Mouse (Mus musculus): ENCODE results near the gene Slc16a9.

The Slc16a9 gene

GRCm38 (mm10) chr10:70250354-70250753, 5.5 kb downstream of the Slc16a9 start:
- DNase-seq (ENCODE audit: low spot score in 2 of 2), result no peak

GRCm38 (mm10) chr10:70250766-70251165, 5.9 kb downstream of the Slc16a9 start:
- DNase-seq (ENCODE audit: low spot score in 2 of 2), result peak in 1 of 2 experiments; percentile 13

DNA sequence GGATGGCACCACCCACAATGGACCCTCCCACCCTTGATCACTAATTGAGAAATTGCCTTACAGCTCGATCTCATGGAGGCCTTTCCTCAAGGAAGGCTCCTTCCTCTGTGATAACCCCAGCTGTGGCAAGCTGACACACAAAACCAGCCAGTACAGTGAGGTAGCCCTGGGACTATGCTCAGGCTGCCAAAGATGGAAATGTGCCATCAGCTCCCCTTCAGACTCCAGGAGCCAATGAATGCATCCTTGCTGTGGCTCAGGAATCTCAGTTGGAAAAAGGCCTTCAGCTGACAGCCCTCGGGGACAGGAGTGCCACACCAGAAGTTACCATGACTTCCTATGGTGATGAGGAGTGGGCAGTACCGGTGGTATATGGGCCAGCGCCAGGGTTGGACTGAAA, 9.8 kb downstream of the Slc16a9 start:
- no peak for DNase-seq (ENCODE audit: low spot score in 2 of 2)

- no peak for DNase-seq (ENCODE audit: low spot score in 2 of 2)
These were observed 10.8 kb downstream of the Slc16a9 start for GRCm38 (mm10) chr10:70255601-70256210.

DNA sequence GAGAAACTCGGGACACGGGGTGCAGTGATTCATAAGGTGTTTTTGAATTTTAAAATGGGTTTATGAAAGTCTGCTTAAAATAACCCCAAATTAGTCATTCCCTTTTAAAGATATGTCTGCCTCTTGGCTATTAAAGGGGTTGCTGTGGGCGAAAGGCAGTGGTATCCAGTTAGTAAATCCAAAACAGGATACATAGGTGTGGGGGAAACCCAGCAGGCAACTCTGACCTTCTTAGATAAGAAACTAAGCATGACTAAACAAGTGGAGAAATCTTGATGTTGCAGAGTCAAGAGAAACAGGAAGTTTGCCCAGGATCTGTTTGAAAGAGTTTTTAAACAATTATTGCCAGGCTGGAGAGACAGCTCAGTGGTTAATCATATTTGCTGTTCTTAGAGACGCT, 12.1 kb downstream of the Slc16a9 start:
- no peak for DNase-seq (ENCODE audit: low spot score in 2 of 2)

DNA sequence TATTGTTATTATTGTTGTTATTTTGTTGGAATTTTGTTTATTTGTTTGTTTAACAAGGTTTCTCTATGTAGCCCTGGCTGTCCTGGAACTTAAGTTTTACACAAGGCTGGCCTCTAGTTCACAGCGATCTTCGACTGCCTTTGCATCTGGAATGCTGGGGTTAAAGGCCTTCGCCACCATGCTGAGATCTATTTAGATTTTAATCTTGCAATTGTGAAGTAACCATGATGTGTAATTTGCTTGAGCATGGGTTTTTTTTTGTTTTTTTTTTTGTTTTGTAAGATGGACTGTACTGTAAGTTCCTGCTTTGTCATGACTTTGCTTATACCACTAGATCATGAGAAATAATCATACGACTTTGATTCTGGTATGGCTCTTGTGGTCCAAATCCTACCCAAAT, 16.0 kb downstream of the Slc16a9 start:
- no peak for DNase-seq (ENCODE audit: low spot score in 2 of 2)

DNA sequence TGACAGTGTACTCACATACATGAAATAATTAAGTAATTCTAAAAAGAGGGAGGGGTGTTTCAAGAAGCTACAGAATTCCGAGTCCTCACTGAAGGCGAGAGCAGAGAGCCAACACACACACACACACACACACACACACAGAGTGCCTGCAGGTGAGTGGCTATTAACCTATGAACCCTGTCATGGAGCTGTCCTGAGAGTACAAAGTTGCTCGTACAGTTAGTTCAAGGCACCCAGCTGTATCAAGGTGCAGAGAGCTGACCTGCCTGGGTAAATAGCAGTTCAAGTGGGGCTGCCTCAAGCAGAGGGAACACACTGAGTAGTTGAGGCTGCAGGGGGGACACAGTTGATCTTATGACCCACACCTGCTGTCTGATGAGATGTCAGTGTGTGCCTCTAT, 17.2 kb downstream of the Slc16a9 start:
- no peak for DNase-seq (ENCODE audit: low spot score in 2 of 2)

DNA sequence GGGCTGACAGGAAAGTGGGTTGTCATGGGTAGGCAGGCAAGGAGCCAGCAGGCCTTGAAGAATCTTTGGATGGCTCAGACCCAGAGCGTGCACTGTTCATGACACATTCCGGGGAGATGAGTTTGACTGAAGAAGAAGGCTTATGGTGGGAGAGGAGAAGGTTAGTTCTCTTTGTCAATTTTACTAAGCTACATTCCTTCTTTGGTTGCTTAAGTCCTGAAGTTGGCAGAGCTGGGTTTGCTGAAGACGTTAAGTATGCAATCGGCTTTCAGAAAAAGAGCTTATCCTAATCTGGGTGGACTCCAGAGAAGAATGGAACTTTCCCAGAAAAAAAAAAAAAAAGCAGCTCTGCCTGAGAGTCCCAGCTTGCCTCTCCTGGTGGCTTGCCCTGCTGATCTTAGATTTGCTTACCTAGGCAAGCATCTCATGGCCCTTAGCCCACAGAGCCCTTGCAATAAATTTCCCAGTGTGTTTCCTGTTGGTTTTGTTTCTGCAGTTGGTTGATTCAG, 18.8 kb downstream of the Slc16a9 start:
- no peak for DNase-seq (ENCODE audit: low spot score in 2 of 2)

- DNase-seq (ENCODE audit: low spot score in 2 of 2), result no peak
These were observed 19.6 kb downstream of the Slc16a9 start for GRCm38 (mm10) chr10:70264337-70265036.

GRCm38 (mm10) chr10:70266501-70266900, 21.6 kb downstream of the Slc16a9 start:
- DNase-seq (ENCODE audit: low spot score in 2 of 2), result no peak

GRCm38 (mm10) chr10:70268581-70269446, 23.9 kb downstream of the Slc16a9 start:
- DNase-seq (ENCODE audit: low spot score in 2 of 2), result no peak

DNA sequence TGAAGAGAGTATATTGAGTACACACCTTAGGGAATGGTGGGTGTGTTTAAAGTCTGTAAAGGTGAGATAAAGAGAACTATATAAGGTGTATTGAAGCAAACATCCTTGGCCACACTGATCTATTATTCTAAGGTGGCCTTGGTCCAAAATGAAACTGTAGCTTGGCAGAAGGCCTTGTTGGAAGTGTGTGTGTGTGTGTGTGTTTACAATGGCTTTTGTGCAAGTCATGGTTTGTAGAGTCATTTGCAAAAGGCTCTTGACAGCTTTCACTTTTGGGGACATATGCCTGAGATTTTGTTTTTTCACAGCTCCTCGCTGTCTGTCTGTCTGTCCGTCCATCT, 24.5 kb downstream of the Slc16a9 start:
- DNase-seq (ENCODE audit: low spot score in 2 of 2), result no peak

- no peak for DNase-seq (ENCODE audit: low spot score in 2 of 2)
These were observed 31.8 kb downstream of the Slc16a9 start for GRCm38 (mm10) chr10:70276678-70277077.

DNA sequence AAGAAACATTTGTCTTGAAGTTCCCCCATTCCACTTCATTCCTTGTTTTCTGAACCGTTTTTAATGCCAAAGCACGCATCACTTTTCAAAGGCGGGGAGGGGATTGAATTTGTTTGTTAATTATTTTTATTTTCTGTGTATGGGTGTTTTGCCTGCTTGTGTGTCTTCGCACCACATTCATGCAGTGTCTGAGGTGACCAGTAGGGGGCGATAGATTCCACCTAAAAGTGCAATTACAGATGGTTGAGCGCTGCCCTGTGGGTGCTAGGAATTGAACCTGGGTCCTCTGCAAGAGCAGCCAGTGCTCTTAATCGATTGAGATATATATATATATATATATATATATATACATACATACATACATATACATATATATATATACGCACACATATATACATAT, 34.4 kb downstream of the Slc16a9 start:
- DNase-seq (ENCODE audit: low spot score in 2 of 2), result no peak

DNA sequence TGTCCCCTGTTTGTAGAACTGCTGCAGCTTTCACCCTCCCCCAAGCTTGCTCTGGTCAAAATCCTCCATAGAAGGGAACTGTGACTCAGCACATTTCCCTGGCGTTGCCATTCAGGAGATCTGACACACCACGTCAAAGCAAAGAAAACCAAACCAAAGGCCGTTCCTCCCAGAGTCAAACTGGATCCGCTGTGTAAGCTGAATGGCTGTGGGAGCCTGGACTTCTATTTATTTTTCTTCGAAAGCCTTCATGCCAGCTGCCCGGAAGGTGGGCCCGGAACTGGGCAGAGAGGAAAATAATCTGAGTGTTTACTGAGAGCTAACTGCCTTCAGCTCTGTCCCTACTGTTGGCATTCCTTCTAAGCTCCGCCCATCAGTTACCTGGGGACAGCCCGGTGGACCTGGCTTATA, 42.9 kb downstream of the Slc16a9 start:
- DNase-seq (ENCODE audit: low spot score in 2 of 2), result peak; percentile 21 to 48

DNA sequence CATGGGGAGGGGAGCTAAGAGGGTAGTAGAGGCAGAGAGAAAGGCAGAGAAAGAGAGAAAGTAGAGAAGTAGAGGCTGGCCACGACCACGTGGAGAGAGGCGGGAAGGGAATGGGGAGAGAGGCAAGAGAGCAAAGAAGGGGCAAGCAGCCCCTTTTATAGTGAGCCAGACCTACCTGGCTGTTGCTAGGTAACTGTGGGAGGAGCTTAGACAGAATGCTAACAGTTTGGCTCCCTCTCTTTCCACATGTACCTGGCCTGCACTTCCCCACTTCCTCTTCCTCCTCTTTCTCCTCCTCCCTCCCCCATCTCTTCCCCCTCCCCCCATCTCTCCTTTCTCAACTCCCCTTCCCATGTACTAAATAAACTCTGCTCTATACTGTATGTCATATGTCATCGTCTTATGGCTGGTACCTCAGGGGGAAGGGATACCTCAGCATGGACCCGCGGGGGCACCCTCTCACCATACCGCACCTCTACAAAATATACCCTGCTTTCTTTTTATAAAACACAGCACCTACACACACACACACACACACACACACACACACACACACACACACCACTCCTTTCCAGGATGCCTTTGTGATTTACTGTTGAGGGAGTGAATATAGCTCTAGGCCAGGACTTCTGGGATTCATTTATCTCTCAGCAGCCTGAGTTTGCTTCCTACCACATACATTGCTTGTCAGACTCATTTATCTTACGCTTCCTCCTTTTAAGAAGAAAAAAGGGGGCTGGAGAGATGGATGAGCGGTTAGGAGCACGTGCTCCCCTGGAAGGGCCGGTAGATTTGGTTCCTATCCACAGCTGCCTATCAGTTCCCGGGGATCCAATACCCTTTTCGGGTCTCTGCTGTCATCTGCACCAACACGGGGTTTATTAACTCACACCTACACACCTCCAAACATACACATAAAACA, 43.8 kb downstream of the Slc16a9 start:
- DNase-seq (ENCODE audit: low spot score in 2 of 2), result no peak

GRCm38 (mm10) chr10:70292014-70292413, 47.1 kb downstream of the Slc16a9 start:
- DNase-seq (ENCODE audit: low spot score in 2 of 2), result no peak

DNA sequence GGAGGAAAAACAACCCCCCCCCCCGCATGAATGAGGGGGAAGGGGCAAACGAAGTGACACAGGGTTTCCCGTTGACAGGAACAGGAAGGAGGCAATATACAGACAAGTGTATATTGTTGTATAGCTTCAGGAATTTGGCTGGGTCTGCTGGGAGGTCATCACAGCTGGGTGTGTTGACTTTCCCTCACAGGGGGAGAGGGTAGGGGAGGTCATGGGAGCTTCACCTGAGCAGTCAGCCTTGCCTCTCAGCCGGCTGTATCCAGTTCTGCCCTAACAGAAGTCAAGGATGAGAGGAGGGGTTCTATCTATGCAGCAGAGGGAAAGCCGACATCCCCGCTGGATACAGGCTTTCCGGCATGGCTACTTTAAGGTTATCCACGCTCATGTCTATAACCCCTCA, 49.2 kb downstream of the Slc16a9 start:
- DNase-seq (ENCODE audit: low spot score in 2 of 2), result no peak

- DNase-seq (ENCODE audit: low spot score in 2 of 2), result peak; percentile 57 to 79
These were observed 51.8 kb downstream of the Slc16a9 start for GRCm38 (mm10) chr10:70296531-70297366.

GRCm38 (mm10) chr10:70299118-70299517, 54.2 kb downstream of the Slc16a9 start:
- DNase-seq (ENCODE audit: low spot score in 2 of 2), result no peak

GRCm38 (mm10) chr10:70299653-70300052, 54.8 kb downstream of the Slc16a9 start:
- no peak for DNase-seq (ENCODE audit: low spot score in 2 of 2)

All from heart, adult 9 months (tissue).